Mouse (Mus musculus) small intestine, adult 2 months (tissue): ENCODE measurements at regions not wholly inside any gene's neighbourhood (a gene's known extent, or its start where the extent isn't known, plus 50 kb on each side); places are given as distances from the start of the nearest gene placed in this dataset.

Experiments
- H3K27ac ChIP-seq: fragments of 200-500 bp; 2 replicates; pipeline ENCODE4 v1.5.1; 2012; ENCODE audit warnings: low read depth, low read length, control low read depth, inconsistent platforms; ENCODE audit not compliant: insufficient read depth
- H3K27me3 ChIP-seq: fragments of 200-500 bp; 2 replicates; pipeline ENCODE4 v1.6.1; 2012; ENCODE audit warnings: mild to moderate bottlenecking, moderate library complexity, low read length, inconsistent platforms; ENCODE audit not compliant: control insufficient read depth, insufficient read depth
- H3K36me3 ChIP-seq: fragments of 200-500 bp; 2 replicates; pipeline ENCODE4 v1.6.1; 2012; ENCODE audit warnings: mild to moderate bottlenecking, low read length, control low read depth, inconsistent platforms; ENCODE audit not compliant: control insufficient read depth, insufficient read depth
- H3K4me1 ChIP-seq: fragments of 200-500 bp; 2 replicates; pipeline ENCODE4 v1.6.1; 2012; ENCODE audit warnings: low read length, inconsistent platforms, mixed read lengths; ENCODE audit not compliant: control insufficient read depth, insufficient read depth, insufficient read length
- H3K4me3 ChIP-seq: fragments of 200-500 bp; 2 replicates; pipeline ENCODE4 v1.5.1; 2012; ENCODE audit warnings: low read depth, mild to moderate bottlenecking, control low read depth, inconsistent platforms, low read length, moderate library complexity
- CTCF ChIP-seq: fragments of 200-500 bp; IDR thresholded peaks from 2 replicates; pipeline ENCODE4 v1.5.1; 2012; ENCODE audit warnings: low read depth, mild to moderate bottlenecking, control low read depth, inconsistent platforms, low read length, moderate library complexity, mixed read lengths; ENCODE audit not compliant: insufficient replicate concordance, insufficient read length; ENCODE audit errors: extremely low read depth
- POLR2A ChIP-seq: fragments of 200-500 bp; IDR thresholded peaks from 2 replicates; pipeline ENCODE4 v1.6.1; 2012; ENCODE audit warnings: low read depth, mild to moderate bottlenecking, control low read depth, inconsistent platforms, low read length, moderate library complexity
- WGBS: fragments of 180-500 bp; shearing (Covaris S2); methylation state at CpG from one replicate; pipeline ENCODE4 v1.1.7; 2018; 5-methylcytosine and 5-hydroxymethylcytosine counted together

DNA sequence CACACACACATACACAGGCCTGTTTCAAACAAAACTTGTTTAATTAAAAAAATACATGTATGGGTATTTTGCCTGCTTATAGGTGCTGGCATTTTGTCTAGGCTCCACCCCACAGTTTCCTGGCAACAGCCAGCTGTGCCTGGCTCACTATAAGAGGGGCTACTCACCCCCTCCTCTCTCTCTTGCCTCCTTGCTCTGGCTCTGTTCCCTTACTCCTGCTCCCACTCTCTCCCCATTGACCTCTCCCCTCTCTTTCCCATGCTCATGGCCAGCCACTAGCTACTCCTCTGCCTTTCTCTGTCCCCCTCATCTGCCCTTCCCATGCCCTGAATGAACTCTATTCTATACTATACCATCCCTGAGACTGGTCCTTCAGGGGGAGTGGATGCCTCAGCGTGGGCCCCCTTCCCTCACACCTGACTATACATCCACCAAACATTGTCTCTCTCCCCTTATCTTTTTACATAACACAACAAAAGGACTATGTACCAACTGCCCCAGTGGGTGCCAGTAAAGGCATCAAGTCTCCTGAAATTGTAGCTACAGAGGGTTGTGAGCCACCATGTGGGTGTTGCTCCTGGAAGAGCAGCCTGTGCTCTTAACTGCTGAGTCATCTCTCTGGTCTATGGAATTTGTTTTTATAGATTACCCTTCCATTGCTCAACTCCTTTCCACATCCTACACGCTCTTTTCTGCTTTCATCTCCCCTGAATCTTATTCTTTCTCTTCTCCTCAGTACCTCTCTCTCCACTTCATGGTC is 133.1 kb upstream of the Fat4 start:
- TF ChIP-seq POLR2A (no peak), CTCF (no peak)
- Histone ChIP-seq H3K4me3 (no peak overlapping the region), H3K4me1 (no peaks in the 10 kb centered on the region), H3K36me3 (no peaks in the 10 kb centered on the region), H3K27ac (no peak overlapping the region), H3K27me3 (no peaks in the 10 kb centered on the region)
- 70% methylated on average over 2 of the region's 2 CpGs for WGBS

GRCm38 (mm10) chr3:38742155-38742554 is 144.6 kb upstream of the Fat4 start:
- H3K27me3 ChIP-seq, result no peaks in the 10 kb centered on the region
- no peak overlapping the region for H3K4me3 ChIP-seq
- TF ChIP-seq POLR2A (no peak), CTCF (no peak)
- H3K27ac ChIP-seq, result no peak overlapping the region
- 85% methylated on average over 4 of the region's 4 CpGs for WGBS
- no peaks in the 10 kb centered on the region for H3K36me3 ChIP-seq
- H3K4me1 ChIP-seq, result no peaks in the 10 kb centered on the region

- 72% methylated on average over 1 of the region's 1 CpGs for WGBS
- TF ChIP-seq POLR2A (no peak), CTCF (no peak)
- Histone ChIP-seq H3K27me3 (no peaks in the 10 kb centered on the region), H3K4me1 (peaks cover 2% of the 10 kb centered on the region; the same call in 1 of the 2 replicates), H3K36me3 (no peaks in the 10 kb centered on the region), H3K27ac (no peak overlapping the region), H3K4me3 (no peak overlapping the region)
These were observed 164.1 kb upstream of the Fat4 start for GRCm38 (mm10) chr3:38722606-38723005.

- Histone ChIP-seq H3K27ac (no peak overlapping the region), H3K4me1 (no peaks in the 10 kb centered on the region), H3K4me3 (no peak overlapping the region), H3K36me3 (no peaks in the 10 kb centered on the region), H3K27me3 (no peaks in the 10 kb centered on the region)
- no peak for TF ChIP-seq CTCF
- TF ChIP-seq POLR2A, result no peak
- 44% methylated on average over 9 of the region's 9 CpGs for WGBS
These were observed 174.5 kb upstream of the Fat4 start for GRCm38 (mm10) chr3:38712078-38712873.

DNA sequence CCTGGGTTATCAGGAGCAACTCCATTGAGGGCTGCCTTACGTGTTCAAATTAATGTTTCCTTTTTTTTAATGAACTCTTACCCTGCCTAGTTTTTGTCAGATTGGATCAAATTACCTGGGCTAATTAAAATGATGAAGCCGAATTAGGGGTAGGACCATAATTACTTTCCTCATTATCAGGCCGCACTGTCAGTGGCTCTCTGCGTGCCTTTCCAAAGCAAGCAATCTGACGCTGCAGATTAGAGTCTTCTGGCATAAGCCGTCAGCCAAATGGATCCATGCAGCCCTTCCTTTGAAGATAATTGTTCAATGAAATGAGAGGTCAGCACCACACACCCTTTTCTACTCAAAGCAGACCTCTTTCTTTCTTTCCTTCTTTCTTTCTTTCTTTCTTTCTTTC is 175.5 kb upstream of the Fat4 start:
- no peak overlapping the region for H3K4me3 ChIP-seq
- no peak overlapping the region for H3K27ac ChIP-seq
- H3K4me1 ChIP-seq, result no peaks in the 10 kb centered on the region
- H3K27me3 ChIP-seq, result no peaks in the 10 kb centered on the region
- WGBS, result 55% methylated on average over 6 of the region's 6 CpGs
- H3K36me3 ChIP-seq, result no peaks in the 10 kb centered on the region
- TF ChIP-seq POLR2A, result no peak
- TF ChIP-seq CTCF, result no peak

GRCm38 (mm10) chr3:38707891-38708290 is 178.8 kb upstream of the Fat4 start:
- Histone ChIP-seq H3K27ac (no peak overlapping the region), H3K27me3 (no peaks in the 10 kb centered on the region), H3K36me3 (no peaks in the 10 kb centered on the region), H3K4me1 (no peaks in the 10 kb centered on the region), H3K4me3 (no peak overlapping the region)
- 78% methylated on average over 3 of the region's 3 CpGs for whole genome bisulfite sequencing
- no peak for TF ChIP-seq CTCF
- TF ChIP-seq POLR2A, result no peak

DNA sequence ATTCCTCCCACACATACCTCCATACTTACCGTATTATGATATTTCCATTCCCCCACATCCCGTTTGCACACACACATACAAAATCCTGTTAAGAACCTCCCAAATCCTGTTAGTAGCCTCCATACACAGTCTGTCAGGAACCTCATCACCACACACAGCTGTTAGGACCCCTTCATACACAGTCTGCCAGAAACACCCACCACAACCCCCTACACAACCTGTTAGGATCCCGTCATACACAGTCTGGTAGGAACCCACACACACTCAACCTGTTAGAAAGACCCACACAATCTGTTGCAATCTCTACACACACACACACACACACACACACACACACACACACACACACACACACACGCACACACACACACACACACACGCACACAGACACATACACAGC is 187.5 kb upstream of the Fat4 start:
- 88% methylated on average over 5 of the region's 5 CpGs for WGBS
- Histone ChIP-seq H3K27ac (no peak overlapping the region), H3K4me3 (no peak overlapping the region), H3K36me3 (no peaks in the 10 kb centered on the region), H3K27me3 (no peaks in the 10 kb centered on the region), H3K4me1 (no peaks in the 10 kb centered on the region)
- no peak for TF ChIP-seq POLR2A
- no peak for TF ChIP-seq CTCF
